Mouse (Mus musculus): ENCODE results near the gene Kcnf1. TPM values are rescaled to one million over a fixed set of nuclear protein-coding genes. Genes with fewer than 3 reads are reported as not detected.

Kcnf1 gene
- polyA plus RNA-seq (2015; fragmentation: Illumina TruSeq; extraction: RNeasy Lipid Tissue Mini Kit (QIAGEN cat#74804); ENCODE audit: low read depth, low replicate concordance) = 62.2 TPM

GRCm38 (mm10) chr12:17176757-17177092, at the start of gene Kcnf1:
Kcnf1 (minus strand) TSS chr12:17176888.

Other genes starting within 250 kb of the Kcnf1 start
- 1.4 TPM for gene Pqlc3, start 176.5 kb downstream of the Kcnf1 start, polyA plus RNA-seq (2015; fragmentation: Illumina TruSeq; extraction: RNeasy Lipid Tissue Mini Kit (QIAGEN cat#74804); ENCODE audit: low read depth, low replicate concordance)
- 3.3 TPM for gene 2410004P03Rik, start 165.2 kb downstream of the Kcnf1 start, polyA plus RNA-seq (2015; fragmentation: Illumina TruSeq; extraction: RNeasy Lipid Tissue Mini Kit (QIAGEN cat#74804); ENCODE audit: low read depth, low replicate concordance)
- 131 TPM for gene Pdia6, start 89.7 kb upstream of the Kcnf1 start, polyA plus RNA-seq (2015; fragmentation: Illumina TruSeq; extraction: RNeasy Lipid Tissue Mini Kit (QIAGEN cat#74804); ENCODE audit: low read depth, low replicate concordance)
- gene Atp6v1c2, start 152.5 kb upstream of the Kcnf1 start, polyA plus RNA-seq (2015; fragmentation: Illumina TruSeq; extraction: RNeasy Lipid Tissue Mini Kit (QIAGEN cat#74804); ENCODE audit: low read depth, low replicate concordance) = 1.2 TPM
- 17.6 TPM for gene Nol10, start 171.6 kb upstream of the Kcnf1 start, polyA plus RNA-seq (2015; fragmentation: Illumina TruSeq; extraction: RNeasy Lipid Tissue Mini Kit (QIAGEN cat#74804); ENCODE audit: low read depth, low replicate concordance)

All from brain, adult 10 weeks (tissue).